Mouse (Mus musculus) embryonic facial prominence, embryonic 12.5 days (tissue): ENCODE data around the gene Ccdc138. TPM values are rescaled to one million over a fixed set of nuclear protein-coding genes. Genes with fewer than 3 reads are reported as not detected.

ENCODE experiments used
- ATAC-seq: fragments of 200-750 bp; cut with Nextera tagmentation; 2 replicates; pipeline ENCODE4 v1.8.0; 2017; ENCODE audit not compliant: insufficient number of reproducible peaks, insufficient read depth, low FRiP score, low TSS enrichment
- H3K27ac ChIP-seq: fragments of 300-500 bp; sonication (generic); 2 replicates; pipeline ENCODE4 v1.5.1; 2016; ENCODE audit warnings: mild to moderate bottlenecking
- H3K27me3 ChIP-seq: fragments of 300-500 bp; sonication (generic); 2 replicates; pipeline ENCODE4 v1.6.1; 2016; ENCODE audit warnings: mild to moderate bottlenecking, moderate library complexity
- H3K36me3 ChIP-seq: fragments of 300-500 bp; sonication (generic); 2 replicates; pipeline ENCODE4 v1.6.1; 2016; ENCODE audit warnings: mild to moderate bottlenecking
- H3K4me1 ChIP-seq: fragments of 300-500 bp; sonication (generic); 2 replicates; pipeline ENCODE4 v1.6.1; 2016
- H3K4me2 ChIP-seq: fragments of 300-500 bp; sonication (generic); replicated peaks from 2 replicates; pipeline ENCODE4 v1.6.1; 2016; ENCODE audit warnings: mild to moderate bottlenecking, moderate library complexity
- H3K4me3 ChIP-seq: fragments of 300-500 bp; sonication (generic); 2 replicates; pipeline ENCODE4 v1.5.1; 2016; ENCODE audit warnings: mild to moderate bottlenecking
- H3K9ac ChIP-seq: fragments of 300-500 bp; sonication (generic); 2 replicates; pipeline ENCODE4 v1.6.1; 2016; ENCODE audit warnings: mild to moderate bottlenecking, moderate library complexity
- H3K9me3 ChIP-seq: fragments of 300-500 bp; sonication (generic); 2 replicates; pipeline ENCODE4 v1.6.1; 2016; ENCODE audit warnings: mild to moderate bottlenecking, moderate library complexity
- WGBS: fragments of 180-500 bp; shearing (Covaris S2); methylation state at CpG from one replicate; pipeline ENCODE4 v1.1.7; 2016; 5-methylcytosine and 5-hydroxymethylcytosine counted together
- polyA plus RNA-seq: library from polyadenylated mRNA; unstranded; fragments of >200 nt; fragmentation: Nextera tagmentation; extraction: Ambion mirVana; gene quantifications from 2 replicates; pipeline ENCODE4 v1.2.1, GENCODE M21; 2016

Gene Ccdc138
- 14.1 and 15.3 TPM in 2 replicates for polyA plus RNA-seq

GRCm38 (mm10) chr10:58497320-58498284 lies at the start of gene Ccdc138:
TSS of gene Ccdc138 (plus strand) at chr10:58497948.
- Histone ChIP-seq H3K4me2 (peak within 1 kb of the TSS; percentile 55), H3K9ac (peak within 1 kb of the TSS; percentile 66), H3K4me3 (peak within 1 kb of the TSS; percentile 70), H3K36me3 (peaks cover 20% of the 10 kb centered on the region), H3K27ac (peak within 1 kb of the TSS; percentile 87), H3K4me1 (0 out of 2 replicates have a peak, but pooled peaks cover 3% of the 10 kb centered on the region), H3K9me3 (no peaks in the 10 kb centered on the region), H3K27me3 (no peaks in the 10 kb centered on the region)
- WGBS: 2% methylated on average over 49 of the region's 50 CpGs
- ATAC-seq: peak; percentile 98

GRCm38 (mm10) chr10:58451575-58451974 lies 46.2 kb upstream of the Ccdc138 start:
- Histone ChIP-seq H3K27ac (no peak overlapping the region), H3K4me2 (no peak overlapping the region), H3K36me3 (peaks cover 22% of the 10 kb centered on the region), H3K9me3 (no peaks in the 10 kb centered on the region), H3K4me1 (no peaks in the 10 kb centered on the region), H3K9ac (no peak overlapping the region), H3K27me3 (no peaks in the 10 kb centered on the region), H3K4me3 (no peak overlapping the region)
- ATAC-seq: no peak

- no peaks in the 10 kb centered on the region for H3K9me3 ChIP-seq
- H3K4me2 ChIP-seq: no peak overlapping the region
- H3K36me3 ChIP-seq: peaks cover 22% of the 10 kb centered on the region
- no peak overlapping the region for H3K4me3 ChIP-seq
- H3K27me3 ChIP-seq: no peaks in the 10 kb centered on the region
- H3K27ac ChIP-seq: no peak overlapping the region
- H3K9ac ChIP-seq: no peak overlapping the region
- ATAC-seq: no peak
- 89% methylated on average over 1 of the region's 1 CpGs for WGBS
- no peaks in the 10 kb centered on the region for H3K4me1 ChIP-seq
Observed at GRCm38 (mm10) chr10:58452185-58452584, 45.6 kb upstream of the Ccdc138 start.

GRCm38 (mm10) chr10:58459896-58460295 lies 37.9 kb upstream of the Ccdc138 start:
- Histone ChIP-seq H3K4me1 (no peaks in the 10 kb centered on the region), H3K36me3 (peaks cover 37% of the 10 kb centered on the region), H3K27ac (no peak overlapping the region), H3K4me2 (no peak overlapping the region), H3K4me3 (no peak overlapping the region), H3K9me3 (no peaks in the 10 kb centered on the region), H3K27me3 (no peaks in the 10 kb centered on the region), H3K9ac (no peak overlapping the region)
- WGBS: 93% methylated on average over 1 of the region's 1 CpGs
- ATAC-seq: no peak

GRCm38 (mm10) chr10:58477086-58477755 lies 20.5 kb upstream of the Ccdc138 start:
- peaks cover 51% of the 10 kb centered on the region for H3K36me3 ChIP-seq
- H3K27ac ChIP-seq: no peak overlapping the region
- H3K27me3 ChIP-seq: no peaks in the 10 kb centered on the region
- no peaks in the 10 kb centered on the region for H3K4me1 ChIP-seq
- no peak overlapping the region for H3K4me2 ChIP-seq
- no peak overlapping the region for H3K4me3 ChIP-seq
- no peaks in the 10 kb centered on the region for H3K9me3 ChIP-seq
- WGBS: 89% methylated on average over 5 of the region's 5 CpGs
- no peak for ATAC-seq
- no peak overlapping the region for H3K9ac ChIP-seq

- no peaks in the 10 kb centered on the region for H3K27me3 ChIP-seq
Observed at GRCm38 (mm10) chr10:58478071-58478578, 19.6 kb upstream of the Ccdc138 start.

GRCm38 (mm10) chr10:58479954-58480490 lies 17.7 kb upstream of the Ccdc138 start:
- no peak for ATAC-seq
- no peaks in the 10 kb centered on the region for H3K4me1 ChIP-seq
- H3K4me2 ChIP-seq: no peak overlapping the region
- H3K9me3 ChIP-seq: no peaks in the 10 kb centered on the region
- WGBS: 88% methylated on average over 4 of the region's 4 CpGs
- no peak overlapping the region for H3K27ac ChIP-seq
- H3K36me3 ChIP-seq: peaks cover 63% of the 10 kb centered on the region
- no peaks in the 10 kb centered on the region for H3K27me3 ChIP-seq
- no peak overlapping the region for H3K4me3 ChIP-seq
- H3K9ac ChIP-seq: no peak overlapping the region

More at GRCm38 (mm10) chr10:58478071-58478578, 19.6 kb upstream of the Ccdc138 start:
- Histone ChIP-seq H3K9ac (no peak overlapping the region), H3K4me3 (no peak overlapping the region), H3K36me3 (peaks cover 54% of the 10 kb centered on the region), H3K4me2 (no peak overlapping the region), H3K9me3 (no peaks in the 10 kb centered on the region), H3K27ac (no peak overlapping the region), H3K4me1 (no peaks in the 10 kb centered on the region)
- ATAC-seq: no peak
- WGBS: 95% methylated on average over 2 of the region's 2 CpGs

- no peaks in the 10 kb centered on the region for H3K4me1 ChIP-seq
- H3K9me3 ChIP-seq: no peaks in the 10 kb centered on the region
- H3K36me3 ChIP-seq: peaks cover 46% of the 10 kb centered on the region
- H3K4me3 ChIP-seq: no peak overlapping the region
- no peak for ATAC-seq
- H3K9ac ChIP-seq: no peak overlapping the region
- WGBS: 97% methylated on average over 5 of the region's 5 CpGs
- no peak overlapping the region for H3K27ac ChIP-seq
- no peak overlapping the region for H3K4me2 ChIP-seq
- no peaks in the 10 kb centered on the region for H3K27me3 ChIP-seq
Observed at GRCm38 (mm10) chr10:58491031-58491430, 6.7 kb upstream of the Ccdc138 start.

GRCm38 (mm10) chr10:58495637-58496036 lies 2.1 kb upstream of the Ccdc138 start:
- Histone ChIP-seq H3K27ac (no peak overlapping the region), H3K27me3 (no peaks in the 10 kb centered on the region), H3K4me2 (no peak overlapping the region), H3K4me1 (0 out of 2 replicates have a peak, but pooled peaks cover 3% of the 10 kb centered on the region), H3K4me3 (no peak overlapping the region), H3K36me3 (peaks cover 37% of the 10 kb centered on the region), H3K9me3 (no peaks in the 10 kb centered on the region), H3K9ac (no peak overlapping the region)
- WGBS: 90% methylated on average over 2 of the region's 2 CpGs
- no peak for ATAC-seq

- H3K9ac ChIP-seq: no peak overlapping the region
- H3K9me3 ChIP-seq: no peaks in the 10 kb centered on the region
- peak overlapping the region; percentile 55 for H3K4me2 ChIP-seq
- H3K4me1 ChIP-seq: 0 out of 2 replicates have a peak, but pooled peaks cover 3% of the 10 kb centered on the region
- H3K36me3 ChIP-seq: peaks cover 27% of the 10 kb centered on the region
- H3K27me3 ChIP-seq: no peaks in the 10 kb centered on the region
- no peak for ATAC-seq
- H3K4me3 ChIP-seq: 0 out of 2 replicates have a peak overlapping the region, but pooled peaks have one; percentile 70
- H3K27ac ChIP-seq: peak overlapping the region; percentile 87; the same call in 1 of the 2 replicates
Observed at GRCm38 (mm10) chr10:58496732-58497131, 1.0 kb upstream of the Ccdc138 start.

GRCm38 (mm10) chr10:58498516-58498915 lies 768 bp downstream of the Ccdc138 start:
- WGBS: 57% methylated on average over 2 of the region's 2 CpGs
- H3K27ac ChIP-seq: no peak overlapping the region

More at GRCm38 (mm10) chr10:58498516-58498915, 768 bp downstream of the Ccdc138 start:
- Histone ChIP-seq H3K27me3 (no peaks in the 10 kb centered on the region), H3K9me3 (no peaks in the 10 kb centered on the region), H3K4me3 (peak overlapping the region; percentile 70), H3K36me3 (peaks cover 12% of the 10 kb centered on the region), H3K9ac (peak overlapping the region; percentile 66), H3K4me1 (0 out of 2 replicates have a peak, but pooled peaks cover 3% of the 10 kb centered on the region), H3K4me2 (peak overlapping the region; percentile 55)
- ATAC-seq: no peak
